Mouse (Mus musculus) brain, embryonic 14.5 days (tissue): ENCODE measurements around the gene Mgmt.

Source experiments
- CTCF ChIP-seq: fragments of 200-500 bp; IDR thresholded peaks from 2 replicates; pipeline ENCODE4 v1.5.1; 2012; ENCODE audit warnings: inconsistent platforms, mild to moderate bottlenecking, moderate library complexity, borderline replicate concordance; ENCODE audit not compliant: insufficient read depth, insufficient read length; ENCODE audit errors: extremely low read depth
- POLR2A ChIP-seq: fragments of 200-500 bp; IDR thresholded peaks from 2 replicates; pipeline ENCODE4 v1.6.1; 2012; ENCODE audit warnings: mild to moderate bottlenecking, inconsistent platforms, borderline replicate concordance; ENCODE audit not compliant: poor library complexity, insufficient read depth, insufficient read length, severe bottlenecking; ENCODE audit errors: extremely low read depth

DNA sequence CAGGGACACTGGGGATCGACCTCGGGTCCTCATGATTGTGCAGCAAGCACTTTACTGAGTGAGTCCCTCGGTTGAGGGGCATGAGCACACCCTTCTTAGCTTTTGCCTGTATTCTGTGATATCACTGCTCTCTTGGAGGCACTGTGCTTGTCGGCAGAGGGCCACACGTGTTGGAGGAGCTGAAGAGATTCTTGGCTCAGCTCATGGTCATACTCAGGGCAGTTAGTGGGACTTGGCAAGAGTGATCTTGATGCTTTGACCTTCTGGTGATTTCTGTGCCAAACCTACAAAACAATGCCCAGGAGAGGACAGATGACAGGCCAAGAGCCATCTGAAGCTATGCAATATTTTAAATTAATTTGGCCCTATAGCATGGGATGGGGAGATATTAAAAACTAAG lies 174.4 kb downstream of the Mgmt start:
- TF ChIP-seq CTCF (no peak), POLR2A (no peak)
